Mouse (Mus musculus): ENCODE measurements at regions not wholly inside any gene's neighbourhood (a gene's known extent, or its start where the extent isn't known, plus 50 kb on each side); places are given as distances from the start of the nearest gene placed in this dataset.

GRCm38 (mm10) chr10:118927316-118927715 lies 57.3 kb upstream of the Dyrk2 start:
- no peak for TF ChIP-seq ZC3H11A (IDR thresholded peaks at IDR 0.05; ENCODE audit: borderline replicate concordance, low read depth, low read length)
- TF ChIP-seq CHD2 (IDR thresholded peaks at IDR 0.05; ENCODE audit: low read depth, low read length): no peak
- TF ChIP-seq HCFC1 (IDR thresholded peaks at IDR 0.05; ENCODE audit: borderline replicate concordance, insufficient read depth, low read length): no peak
- TF ChIP-seq ZNF384 (IDR thresholded peaks at IDR 0.05; ENCODE audit: low read depth, low read length): no peak

Measured in ES-E14 (cell line).